Mouse (Mus musculus) thymus, postnatal 0 days (tissue): ENCODE measurements around the gene Col23a1. TPM values are rescaled to one million over a fixed set of nuclear protein-coding genes. Genes with fewer than 3 reads are reported as not detected.
A peak's percentile ranks its signal among the peaks of the same experiment; 100 is the strongest.

ENCODE experiments used
- DNase-seq: peaks from one replicate; pipeline ENCODE4 v3.0.0-alpha.2; 2015; ENCODE audit warnings: low spot score
- polyA plus RNA-seq: library from polyadenylated mRNA; unstranded; fragments of >200 nt; fragmentation: Nextera tagmentation; extraction: Ambion mirVana; gene quantifications from 2 replicates; pipeline ENCODE4 v1.2.1, GENCODE M21; 2015

Gene Col23a1
- polyA plus RNA-seq, 1 experiment from 2014 or later, result 0.27 TPM

- DNase-seq, result peak; percentile 64
Measured at GRCm38 (mm10) chr11:51534314-51534713, 244.6 kb downstream of the Col23a1 start.

GRCm38 (mm10) chr11:51538388-51538787 is 248.7 kb downstream of the Col23a1 start:
- no peak for DNase-seq

- DNase-seq, result peak; percentile 15
Measured at GRCm38 (mm10) chr11:51538919-51539758, 249.4 kb downstream of the Col23a1 start.

GRCm38 (mm10) chr11:51539759-51540282 is 250.1 kb downstream of the Col23a1 start:
- DNase-seq, result peak; percentile 96

GRCm38 (mm10) chr11:51542424-51542823 is 252.7 kb downstream of the Col23a1 start:
- DNase-seq, result no peak

- no peak for DNase-seq
Measured at GRCm38 (mm10) chr11:51543487-51544050, 253.8 kb downstream of the Col23a1 start.

- no peak for DNase-seq
Measured at GRCm38 (mm10) chr11:51544413-51544812, 254.7 kb downstream of the Col23a1 start.

- no peak for DNase-seq
Measured at GRCm38 (mm10) chr11:51545811-51546210, 256.1 kb downstream of the Col23a1 start.

GRCm38 (mm10) chr11:51551253-51551652 is 261.5 kb downstream of the Col23a1 start:
- DNase-seq, result no peak

GRCm38 (mm10) chr11:51552091-51552490 is 262.4 kb downstream of the Col23a1 start:
- no peak for DNase-seq

GRCm38 (mm10) chr11:51554590-51554989 is 264.9 kb downstream of the Col23a1 start:
- DNase-seq, result no peak

- no peak for DNase-seq
Measured at GRCm38 (mm10) chr11:51555066-51555465, 265.3 kb downstream of the Col23a1 start.

- DNase-seq, result no peak
Measured at GRCm38 (mm10) chr11:51563276-51563675, 273.6 kb downstream of the Col23a1 start.

GRCm38 (mm10) chr11:51565062-51565461 is 275.3 kb downstream of the Col23a1 start:
- no peak for DNase-seq

- DNase-seq, result no peak
Measured at GRCm38 (mm10) chr11:51565951-51566350, 276.2 kb downstream of the Col23a1 start.

GRCm38 (mm10) chr11:51568801-51569200 is 279.1 kb downstream of the Col23a1 start:
- no peak for DNase-seq

GRCm38 (mm10) chr11:51576454-51576853 is 286.7 kb downstream of the Col23a1 start:
- DNase-seq, result no peak

- DNase-seq, result peak; percentile 67
Measured at GRCm38 (mm10) chr11:51577587-51577986, 287.9 kb downstream of the Col23a1 start.

- peak; percentile 56 for DNase-seq
Measured at GRCm38 (mm10) chr11:51579024-51579423, 289.3 kb downstream of the Col23a1 start.

GRCm38 (mm10) chr11:51582713-51583112 is 293.0 kb downstream of the Col23a1 start:
- DNase-seq, result peak; percentile 55

- DNase-seq, result no peak
Measured at GRCm38 (mm10) chr11:51584057-51584430, 294.3 kb downstream of the Col23a1 start.

- DNase-seq, result peak; percentile 95
Measured at GRCm38 (mm10) chr11:51584431-51585248, 294.9 kb downstream of the Col23a1 start, which contains the start of gene Phykpl. TSS of gene Phykpl (plus strand) at chr11:51584757.
